Mouse (Mus musculus) monocyte, adult 5-6 weeks (primary cell): ENCODE measurements at regions not wholly inside any gene's neighbourhood (a gene's known extent, or its start where the extent isn't known, plus 50 kb on each side); places are given as distances from the start of the nearest gene placed in this dataset.

Experiments used
- ATAC-seq: fragments of 153-309, 156-312 bp; replicated peaks from 2 replicates; pipeline ENCODE4 v1.8.0; 2017; ENCODE audit warnings: mild to moderate bottlenecking; ENCODE audit not compliant: low TSS enrichment, insufficient number of reproducible peaks, severe bottlenecking, poor library complexity, low FRiP score

DNA sequence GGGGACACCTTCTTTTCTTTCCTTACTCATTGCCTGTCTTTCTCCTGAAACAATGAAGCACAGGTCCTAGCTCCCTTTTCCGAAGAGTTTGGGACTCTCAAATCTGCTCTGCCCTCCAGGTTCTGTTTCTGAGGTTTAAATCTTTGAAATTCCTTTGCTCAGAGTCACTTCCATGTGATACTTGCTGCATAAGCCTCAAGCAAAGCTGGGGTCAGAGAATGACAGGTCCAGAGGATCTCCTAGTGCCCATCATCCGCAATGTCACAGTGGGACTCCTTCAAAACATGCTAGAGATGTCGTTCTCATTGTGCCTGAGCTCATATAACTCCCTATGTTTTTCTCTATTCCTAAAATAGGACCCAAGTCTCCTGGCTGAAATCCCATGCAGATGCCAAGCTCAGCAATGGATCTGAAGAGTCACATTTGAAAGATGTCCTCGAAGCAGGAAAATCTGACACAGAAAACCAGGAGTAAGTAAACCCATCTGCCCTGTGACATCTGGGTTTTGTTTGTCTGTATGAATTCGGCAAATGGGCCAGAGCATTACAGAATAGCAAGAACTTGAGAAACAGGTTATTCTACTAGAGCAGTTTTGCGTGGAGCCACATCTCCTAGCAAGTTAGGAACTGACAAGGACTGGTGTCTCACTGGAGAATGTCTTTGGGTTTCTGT lies 634.6 kb downstream of the Epha4 start:
- no peak for ATAC-seq

DNA sequence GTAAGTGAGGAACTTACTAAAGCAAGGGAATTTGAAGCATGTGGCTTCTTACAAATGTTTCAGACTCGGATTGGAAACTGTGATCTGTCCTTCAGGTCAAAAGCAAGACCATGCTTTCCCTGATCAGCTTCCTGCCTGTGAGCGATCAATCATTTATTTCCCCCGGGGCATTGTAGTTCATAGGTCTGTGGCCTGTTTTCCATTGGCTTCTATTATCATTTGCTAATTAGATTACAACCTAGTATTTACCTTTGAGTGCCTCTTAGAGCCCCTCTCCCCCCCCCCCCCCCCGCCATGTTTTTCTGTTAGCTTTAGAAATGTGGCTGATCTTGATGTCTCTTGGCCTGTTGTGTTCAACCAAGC lies 634.1 kb downstream of the Epha4 start:
- no peak for ATAC-seq

DNA sequence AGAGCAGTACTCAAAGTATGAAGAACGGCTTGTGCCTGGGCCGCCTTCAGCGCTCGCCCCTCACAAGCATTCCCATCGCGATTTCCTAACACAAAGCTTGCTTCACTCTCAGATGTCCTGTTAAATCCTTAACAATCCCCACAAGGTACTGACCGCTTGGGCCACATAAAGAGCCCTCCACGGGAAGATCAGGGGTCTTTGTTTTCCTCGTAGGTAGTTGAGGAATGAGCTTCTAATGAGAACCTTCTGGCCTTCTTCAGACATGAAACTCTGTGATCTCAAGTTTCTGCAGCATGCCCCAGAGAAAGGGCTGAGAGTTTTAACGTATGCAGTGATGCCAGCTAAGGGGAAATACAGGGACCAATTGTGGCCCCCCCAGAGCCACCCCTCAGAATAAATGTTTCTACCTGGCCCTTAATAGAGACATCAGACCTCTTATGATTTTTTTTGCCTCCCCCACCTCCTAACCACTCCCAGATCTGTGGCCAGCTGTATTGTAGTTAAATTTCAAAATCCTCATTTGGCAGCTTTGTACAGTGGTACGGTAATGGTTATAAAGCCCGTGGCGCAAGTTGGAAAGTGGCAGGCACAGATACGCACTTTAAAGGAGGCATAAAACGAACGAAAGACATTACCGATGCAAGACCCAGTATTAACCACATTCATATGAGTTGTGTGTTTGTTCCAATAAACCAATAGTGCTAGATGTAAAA lies 618.6 kb downstream of the Epha4 start:
- ATAC-seq: no peak

DNA sequence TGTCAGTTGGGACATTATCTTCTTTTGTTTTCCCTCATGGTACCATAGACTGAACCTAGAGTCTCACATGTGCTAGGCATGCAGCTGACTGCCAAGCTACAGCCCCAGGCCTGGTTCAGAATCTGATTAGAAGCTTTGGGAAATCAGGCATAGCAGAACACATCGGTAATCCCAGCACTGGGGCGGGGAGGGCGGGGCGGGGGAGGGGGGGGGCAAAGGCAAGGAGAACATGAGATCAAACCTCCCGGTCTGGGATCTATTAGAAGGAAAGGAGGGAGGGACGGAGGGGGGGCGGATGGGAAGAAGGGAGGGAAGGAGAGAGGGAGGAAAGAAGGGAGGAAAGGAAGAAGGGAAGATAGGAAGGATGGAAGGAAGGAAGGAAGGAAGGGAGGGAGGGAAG lies 617.5 kb downstream of the Epha4 start:
- no peak for ATAC-seq

DNA sequence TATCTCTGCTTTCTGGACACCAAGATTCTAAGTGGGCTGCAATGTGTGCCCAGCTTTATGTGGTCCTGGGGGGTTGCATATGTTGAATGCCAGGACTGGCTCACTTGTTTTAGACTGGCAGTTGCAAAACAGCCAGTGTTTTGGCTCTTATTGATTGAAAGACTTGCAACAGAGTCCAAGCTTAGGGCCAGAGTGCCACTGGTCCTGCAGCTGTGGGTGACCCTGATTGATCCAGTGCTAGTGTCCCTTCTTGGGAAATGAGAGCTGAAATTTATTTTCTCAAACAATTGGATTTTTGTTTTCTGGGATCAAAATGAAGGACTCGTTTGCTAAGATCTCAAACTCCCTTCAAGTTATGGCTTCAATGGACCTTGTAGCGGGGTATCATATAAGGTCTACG lies 603.4 kb downstream of the Epha4 start:
- ATAC-seq: no peak

DNA sequence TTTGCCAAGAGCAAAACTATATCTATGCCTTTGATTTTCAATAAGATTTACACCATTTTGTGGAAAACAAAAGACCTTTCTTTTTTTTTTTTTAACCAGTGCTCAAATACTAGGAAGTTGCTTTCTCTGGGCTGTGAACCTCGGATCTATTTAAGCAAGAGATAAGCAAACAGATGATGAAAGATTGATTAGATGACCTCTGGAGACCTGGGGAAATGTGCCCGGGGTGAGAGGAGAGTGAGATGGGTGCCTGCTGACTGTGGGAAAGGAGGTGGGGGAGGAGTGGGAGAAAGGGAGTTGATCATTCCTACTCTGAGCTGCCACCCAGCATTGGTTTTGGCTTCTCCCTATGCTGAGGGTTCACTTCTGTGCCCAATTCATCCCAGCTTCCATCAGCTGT lies 595.3 kb downstream of the Epha4 start:
- no peak for ATAC-seq

DNA sequence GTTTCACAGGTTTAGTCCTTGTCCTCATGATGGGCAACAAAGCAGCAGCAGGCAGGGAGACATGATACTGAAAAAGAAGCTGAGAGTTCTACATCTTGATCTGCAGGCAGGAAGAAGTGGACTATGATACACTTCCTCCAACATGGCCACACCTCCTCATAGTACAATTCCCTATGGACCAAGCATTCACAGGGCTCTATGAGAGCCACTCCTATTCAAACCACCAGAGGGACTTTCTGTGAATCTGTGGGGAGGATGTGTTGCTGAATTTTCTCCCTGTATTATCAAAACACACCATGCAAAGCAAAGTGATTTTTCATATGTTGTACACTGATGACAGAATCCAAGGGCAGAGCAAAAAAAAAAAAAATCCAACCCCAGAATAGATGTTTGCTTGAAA lies 594.3 kb downstream of the Epha4 start:
- no peak for ATAC-seq

DNA sequence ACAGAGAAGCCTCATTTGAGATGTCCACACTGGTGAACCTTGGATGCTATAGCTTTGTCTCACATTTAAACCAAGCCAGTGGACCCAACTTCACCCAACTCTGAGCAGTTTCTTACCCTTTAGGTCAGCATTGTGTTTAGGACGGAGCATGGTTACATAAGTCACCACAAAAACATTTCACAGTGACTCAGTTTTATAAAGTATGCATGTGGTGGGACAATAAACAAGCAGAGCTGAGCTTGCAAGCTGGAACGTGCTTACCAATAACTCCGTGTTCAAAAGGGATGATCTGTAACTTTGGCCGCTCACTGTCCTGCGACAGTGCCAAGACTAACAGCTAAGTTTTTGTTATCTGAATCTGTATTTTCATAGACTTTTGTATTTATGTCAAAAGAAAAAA lies 587.8 kb downstream of the Epha4 start:
- ATAC-seq: no peak

DNA sequence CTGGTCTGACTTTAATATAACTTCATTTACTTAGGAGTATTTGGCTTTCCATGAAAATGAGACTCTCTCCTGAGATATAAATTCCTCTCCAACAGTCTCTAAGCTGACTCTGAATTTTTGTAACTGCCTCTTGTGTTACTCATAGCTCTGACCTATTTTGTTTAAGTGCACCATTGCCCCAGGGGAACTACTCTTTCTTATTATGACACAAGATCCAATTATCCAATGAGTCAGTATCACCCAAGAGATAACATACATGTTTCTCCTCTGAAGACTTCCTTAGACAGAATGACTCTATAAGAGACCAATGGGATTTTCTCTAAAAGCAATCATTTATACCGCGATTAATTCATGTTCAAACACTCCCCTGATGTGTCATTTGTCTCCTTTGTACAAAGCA lies 586.9 kb downstream of the Epha4 start:
- no peak for ATAC-seq

DNA sequence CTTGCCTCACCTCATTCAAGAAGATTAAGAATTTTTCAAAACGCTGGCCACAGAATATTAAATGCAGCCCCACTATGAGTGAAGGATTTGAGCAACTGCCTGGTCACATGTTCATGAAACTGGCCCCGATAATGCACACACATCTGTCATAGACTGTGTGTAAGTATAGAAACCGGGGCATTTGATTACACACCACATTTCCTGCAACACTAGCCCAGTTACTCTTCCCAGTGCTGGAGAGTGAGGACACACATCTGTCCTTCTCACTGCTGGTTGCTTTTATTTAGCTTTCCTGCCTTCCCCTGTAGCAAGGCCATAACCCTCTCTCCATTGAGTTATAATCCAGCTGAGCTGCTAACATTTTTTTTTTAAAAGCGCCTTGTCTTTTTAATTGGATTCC lies 581.4 kb downstream of the Epha4 start:
- no peak for ATAC-seq

DNA sequence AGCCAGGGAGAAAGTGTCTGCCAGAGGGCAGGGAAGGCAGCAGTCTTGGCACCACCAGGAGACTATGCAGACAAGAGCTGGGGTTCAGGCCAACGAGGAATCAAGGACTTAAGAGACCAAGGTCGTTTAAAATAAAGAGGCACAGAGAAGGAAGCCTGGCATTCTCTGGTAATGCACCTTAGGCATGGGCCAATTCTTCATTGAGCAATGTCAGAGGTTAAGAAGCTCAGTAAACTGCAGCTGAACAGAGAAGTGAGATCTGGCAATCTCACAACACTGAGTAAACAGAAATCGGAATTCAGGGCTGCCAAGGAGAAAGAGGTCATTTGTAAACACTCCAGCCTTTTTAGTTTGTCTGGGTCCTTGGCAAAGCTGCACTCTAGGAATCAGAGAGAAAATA lies 572.2 kb downstream of the Epha4 start:
- ATAC-seq: no peak

DNA sequence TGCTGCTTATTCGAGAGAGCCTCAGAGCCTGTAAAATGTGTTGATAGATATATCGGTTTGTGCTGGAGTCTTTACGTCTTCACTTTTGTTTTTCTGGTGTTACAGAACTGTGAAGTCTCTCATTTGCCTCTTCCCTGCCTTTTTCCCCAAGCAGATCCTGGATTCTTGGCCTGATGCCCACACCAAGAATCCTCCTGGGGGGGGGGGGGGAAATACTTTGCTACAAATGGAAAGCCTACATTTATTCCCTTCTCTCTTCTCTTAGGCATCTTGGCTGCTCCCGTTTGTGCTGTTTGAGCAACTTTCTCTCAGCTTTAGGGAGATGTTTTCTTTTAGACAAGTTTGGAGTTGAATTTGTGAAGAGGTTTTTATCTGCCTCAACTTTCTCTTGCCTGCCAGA lies 570.8 kb downstream of the Epha4 start:
- no peak for ATAC-seq

DNA sequence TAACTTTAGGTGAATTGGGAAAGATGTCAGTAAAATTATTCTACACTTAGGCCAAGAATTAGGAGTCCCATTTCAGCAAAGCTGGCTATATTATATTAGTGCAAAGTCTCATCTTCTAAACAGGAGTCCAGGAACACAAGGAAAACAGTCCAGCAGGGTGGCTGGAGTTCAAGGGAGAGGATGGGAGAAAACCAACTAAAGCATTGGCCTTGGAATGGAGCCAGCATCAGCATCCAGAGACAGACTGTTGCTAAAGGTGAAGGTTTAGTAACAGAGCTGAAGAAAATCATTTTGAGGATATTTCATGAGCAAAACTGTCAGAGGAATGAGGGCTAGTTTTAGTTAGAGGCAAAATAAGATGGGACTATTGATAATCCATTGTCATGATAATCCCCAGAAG lies 559.9 kb downstream of the Epha4 start:
- no peak for ATAC-seq

DNA sequence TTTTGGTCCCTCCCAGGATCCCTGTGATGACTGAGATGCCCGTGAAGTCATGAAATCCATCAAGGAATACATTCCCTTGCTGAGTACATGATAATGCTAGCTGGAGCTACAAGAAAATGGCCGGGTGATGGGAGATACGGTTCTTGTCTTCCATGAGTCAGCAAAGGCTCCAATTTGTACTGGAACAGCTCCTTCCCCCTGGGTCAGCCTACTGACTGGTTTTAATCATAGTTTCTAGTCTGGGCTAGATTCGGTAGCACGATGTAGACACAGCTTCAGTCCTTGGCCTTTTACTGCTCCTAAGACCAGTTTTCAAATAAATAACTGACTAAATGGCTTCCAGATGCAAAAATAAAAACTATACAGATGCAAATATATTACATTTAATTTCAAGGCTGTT lies 557.5 kb downstream of the Epha4 start:
- no peak for ATAC-seq

DNA sequence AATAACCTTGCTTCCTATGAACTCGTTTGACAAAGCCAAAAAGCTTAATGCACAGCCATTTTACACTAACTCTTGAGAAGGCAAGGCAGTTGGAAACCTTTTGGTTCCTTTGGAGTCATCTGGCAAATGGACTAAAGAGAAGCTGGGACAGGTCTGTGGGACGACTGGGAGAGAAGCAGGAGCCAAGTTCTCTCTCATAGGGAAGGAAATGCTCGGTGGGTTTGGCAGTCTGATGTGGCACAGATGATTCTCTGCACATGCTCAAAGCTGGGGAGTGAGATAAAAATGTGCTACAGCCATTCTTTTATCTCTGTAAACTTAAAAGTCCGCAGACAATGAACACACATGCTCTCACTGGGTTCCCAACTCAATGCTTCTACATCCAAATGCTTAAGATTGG lies 556.2 kb downstream of the Epha4 start:
- ATAC-seq: no peak

DNA sequence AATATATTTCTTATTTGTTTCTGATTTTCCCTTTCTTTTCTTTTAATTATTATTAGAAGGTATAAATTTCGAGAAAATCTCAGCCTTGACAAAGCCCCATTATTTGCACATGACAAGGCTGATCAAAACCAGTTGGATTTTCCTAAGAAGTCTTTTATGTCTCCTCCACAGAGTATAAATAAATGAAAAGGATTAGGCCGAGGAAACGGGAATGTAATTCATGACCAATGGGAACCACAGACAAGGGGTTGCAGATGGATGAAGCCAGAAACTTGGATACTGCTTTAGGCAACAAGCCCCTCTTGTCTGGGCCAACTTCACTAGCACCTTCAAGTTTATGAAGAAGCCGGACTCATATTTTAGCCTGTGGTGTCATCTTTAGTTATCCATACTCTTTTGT lies 542.4 kb downstream of the Epha4 start:
- no peak for ATAC-seq

DNA sequence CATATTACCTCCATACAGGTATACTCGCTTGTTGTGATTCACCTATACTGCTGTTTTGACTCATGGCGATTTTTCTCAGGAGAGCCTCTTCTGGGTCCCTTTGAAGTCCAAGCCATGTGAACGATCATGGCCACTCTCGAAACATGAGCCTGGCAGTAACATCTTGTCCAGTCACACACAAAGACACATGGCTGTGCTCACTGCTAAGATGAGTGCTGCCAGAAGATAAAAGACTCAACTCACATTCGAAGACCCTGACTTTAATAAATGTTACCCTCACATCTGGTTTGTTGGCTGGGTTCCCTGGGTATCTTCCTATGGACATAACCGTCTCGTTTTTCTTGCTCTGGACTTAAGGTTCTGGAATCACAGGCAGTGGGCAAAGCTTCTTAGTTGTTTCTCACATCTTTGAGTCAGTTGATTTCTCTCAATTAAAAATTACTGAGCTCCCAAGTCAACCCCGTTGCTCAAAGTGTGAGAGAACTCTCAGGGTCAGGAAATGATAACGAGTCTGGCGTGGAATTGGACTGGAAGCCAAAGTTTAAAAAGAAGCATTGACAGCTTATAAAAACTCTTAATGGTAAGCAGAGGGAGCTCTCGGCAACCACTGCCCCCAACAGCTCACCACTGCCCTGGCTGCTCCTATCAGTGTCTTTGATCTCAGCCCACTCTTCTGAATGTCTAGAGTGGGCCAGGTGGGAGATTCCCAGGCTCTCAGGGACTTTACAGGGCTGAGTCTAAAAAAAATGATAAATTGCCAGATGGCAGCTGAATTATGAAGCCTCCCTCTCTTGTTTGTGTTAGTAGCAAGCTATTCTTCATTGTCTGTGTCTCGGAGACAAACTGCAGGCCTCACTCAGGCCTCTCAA lies 539.6 kb downstream of the Epha4 start:
- no peak for ATAC-seq

DNA sequence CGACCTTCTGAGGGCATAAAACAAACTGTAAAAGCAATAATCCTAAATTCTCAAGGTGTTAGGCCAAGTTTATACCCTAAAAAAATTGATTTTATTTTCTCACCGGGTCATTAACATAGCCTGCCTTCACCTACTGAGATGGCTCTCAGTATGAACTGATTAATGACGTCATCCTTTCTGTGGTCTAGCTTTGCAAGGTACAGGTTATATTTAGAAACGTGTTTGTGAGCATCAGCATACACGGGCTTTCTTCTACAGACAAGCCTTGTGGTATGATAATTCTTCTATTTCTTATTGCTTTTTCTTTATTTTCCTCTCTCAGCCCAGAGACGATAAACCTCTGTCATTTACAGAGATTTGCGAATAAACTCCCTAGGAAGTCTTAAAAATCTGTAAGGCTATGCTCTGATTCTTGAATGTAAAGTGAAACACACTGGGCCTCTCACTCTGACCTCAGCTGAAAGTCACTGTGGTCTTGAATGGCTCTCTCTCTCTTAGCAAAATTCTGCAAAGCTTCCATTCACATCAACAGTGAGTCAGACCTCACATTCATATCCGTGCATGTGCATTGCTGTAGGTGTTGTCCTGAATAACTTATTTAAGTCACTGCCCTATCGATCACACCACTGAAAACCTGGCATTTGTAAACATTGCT lies 534.3 kb downstream of the Epha4 start:
- ATAC-seq: no peak

DNA sequence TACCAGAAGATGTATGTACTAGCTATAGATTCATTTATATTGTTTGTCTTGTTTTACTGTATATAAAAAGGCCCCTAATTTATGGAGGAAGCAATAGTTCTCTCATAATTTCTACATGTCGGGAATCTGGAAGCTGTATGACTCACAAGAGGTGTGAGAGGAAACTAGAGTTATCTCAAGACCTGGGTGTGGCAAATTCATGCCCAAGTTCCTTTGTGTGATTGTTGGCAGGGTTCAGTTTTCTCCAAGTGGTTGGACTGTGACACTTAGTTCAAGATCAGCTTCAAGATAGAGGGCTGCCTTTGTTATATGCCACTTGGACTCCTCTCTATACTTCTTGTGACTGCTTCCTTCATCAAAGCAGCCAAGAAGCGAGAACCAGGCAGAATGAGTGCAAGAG lies 521.1 kb downstream of the Epha4 start:
- no peak for ATAC-seq
